Mouse (Mus musculus): ENCODE results near the gene Cdk6. TPM values are rescaled to one million over a fixed set of nuclear protein-coding genes. Genes with fewer than 3 reads are reported as not detected.

Gene Cdk6
- polyA plus RNA-seq, 1 experiment from 2014 or later = 6.3 TPM

DNA sequence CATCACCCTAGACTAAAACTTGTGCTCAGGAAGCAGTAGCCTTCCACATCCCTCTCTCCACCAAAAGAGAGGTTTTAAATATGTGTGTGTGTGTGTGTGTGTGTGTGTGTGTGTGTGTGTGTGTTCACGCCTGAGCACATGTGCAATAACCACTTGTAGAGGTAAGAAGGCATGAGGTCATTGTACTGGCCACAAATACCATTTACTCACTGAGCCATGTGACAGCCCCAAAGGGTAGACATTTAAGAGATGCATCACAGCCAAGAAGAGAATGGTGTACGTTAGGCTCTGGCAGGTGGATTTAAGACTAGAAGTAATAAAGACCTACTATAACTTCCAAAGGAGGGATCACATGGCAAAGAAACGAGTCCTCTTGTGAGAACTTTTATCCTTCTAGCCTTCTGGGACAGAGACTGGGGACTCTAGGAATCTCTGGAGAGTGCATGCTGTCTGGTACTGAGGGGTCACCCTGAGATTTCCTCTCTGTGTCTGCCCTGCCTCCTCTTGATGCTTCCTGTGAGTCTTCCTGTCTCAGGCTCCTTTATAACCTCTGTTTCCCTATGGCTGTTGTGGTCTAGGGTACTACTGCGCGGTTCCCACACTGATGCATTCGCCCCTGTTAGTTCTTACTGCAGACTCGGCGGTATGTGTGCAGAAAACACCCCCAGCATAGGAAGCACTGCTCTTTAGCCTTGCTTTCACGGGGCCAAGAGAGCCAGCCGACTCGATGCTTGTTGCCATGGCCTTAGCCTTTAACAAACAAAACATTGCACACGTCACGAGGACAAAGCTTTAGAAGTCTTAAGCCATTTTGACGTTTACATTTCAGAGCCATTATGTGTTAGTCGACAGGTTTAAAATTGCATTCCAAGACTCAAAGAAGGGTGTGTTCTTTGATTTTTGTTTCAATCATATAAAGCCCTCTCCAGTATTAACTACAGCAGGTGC lies 22.0 kb downstream of the Cdk6 start:
- Histone ChIP-seq H3K27me3 (ENCODE audit: control insufficient read depth, insufficient read depth, low read depth, low read length) (no peaks in the 10 kb centered on the region), H3K4me2 (ENCODE audit: low read length) (no peak overlapping the region), H3K36me3 (ENCODE audit: control insufficient read depth, insufficient read depth, low read length) (no peaks in the 10 kb centered on the region), H3K4me3 (ENCODE audit: low read depth, low read length) (no peak overlapping the region), H3K4me1 (ENCODE audit: control insufficient read depth, insufficient read depth, low read length) (no peaks in the 10 kb centered on the region), H3K27ac (ENCODE audit: low read length) (no peak overlapping the region), H3K9me3 (replicated peaks; ENCODE audit: control insufficient read depth, low read length, poor library complexity, severe bottlenecking) (no peaks in the 10 kb centered on the region), H3K9ac (ENCODE audit: low read depth, low read length) (no peak overlapping the region)
- 64% methylated on average over 15 of the region's 15 CpGs for WGBS
- ATAC-seq = no peak

DNA sequence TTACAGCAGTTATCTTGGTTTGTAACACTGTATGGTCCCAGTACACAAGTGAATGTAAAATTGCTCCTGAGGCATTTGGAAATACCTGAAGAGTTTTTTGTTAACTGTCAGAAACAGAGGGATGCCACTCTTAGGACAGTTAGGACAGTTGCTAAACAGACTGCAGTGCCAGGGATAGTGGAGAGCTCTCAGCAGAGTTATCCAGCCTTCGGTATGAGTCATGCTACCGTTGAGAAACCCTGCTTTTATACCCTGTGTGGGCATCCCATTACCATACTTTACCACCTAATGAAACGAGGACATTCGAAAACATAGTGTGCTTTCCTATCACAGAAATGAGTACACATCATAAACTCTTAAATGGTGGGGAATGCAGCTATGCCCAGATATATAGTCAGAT lies 25.8 kb downstream of the Cdk6 start:
- Histone ChIP-seq H3K4me1 (ENCODE audit: control insufficient read depth, insufficient read depth, low read length) (no peaks in the 10 kb centered on the region), H3K27ac (ENCODE audit: low read length) (no peak overlapping the region), H3K27me3 (ENCODE audit: control insufficient read depth, insufficient read depth, low read depth, low read length) (no peaks in the 10 kb centered on the region), H3K9me3 (replicated peaks; ENCODE audit: control insufficient read depth, low read length, poor library complexity, severe bottlenecking) (no peaks in the 10 kb centered on the region), H3K4me3 (ENCODE audit: low read depth, low read length) (no peak overlapping the region), H3K9ac (ENCODE audit: low read depth, low read length) (no peak overlapping the region), H3K36me3 (ENCODE audit: control insufficient read depth, insufficient read depth, low read length) (no peaks in the 10 kb centered on the region), H3K4me2 (ENCODE audit: low read length) (no peak overlapping the region)
- ATAC-seq = no peak
- WGBS = 95% methylated on average over 4 of the region's 4 CpGs

GRCm38 (mm10) chr5:3369317-3369716 lies 28.0 kb downstream of the Cdk6 start:
- 79% methylated on average over 6 of the region's 6 CpGs for WGBS
- H3K9me3 ChIP-seq (replicated peaks; ENCODE audit: control insufficient read depth, low read length, poor library complexity, severe bottlenecking) = no peaks in the 10 kb centered on the region
- H3K4me1 ChIP-seq (ENCODE audit: control insufficient read depth, insufficient read depth, low read length) = no peaks in the 10 kb centered on the region
- ATAC-seq = no peak
- no peaks in the 10 kb centered on the region for H3K36me3 ChIP-seq (ENCODE audit: control insufficient read depth, insufficient read depth, low read length)
- no peak overlapping the region for H3K27ac ChIP-seq (ENCODE audit: low read length)
- no peak overlapping the region for H3K9ac ChIP-seq (ENCODE audit: low read depth, low read length)
- no peak overlapping the region for H3K4me3 ChIP-seq (ENCODE audit: low read depth, low read length)
- no peak overlapping the region for H3K4me2 ChIP-seq (ENCODE audit: low read length)
- no peaks in the 10 kb centered on the region for H3K27me3 ChIP-seq (ENCODE audit: control insufficient read depth, insufficient read depth, low read depth, low read length)

- no peaks in the 10 kb centered on the region for H3K27me3 ChIP-seq (ENCODE audit: control insufficient read depth, insufficient read depth, low read depth, low read length)
- H3K9me3 ChIP-seq (replicated peaks; ENCODE audit: control insufficient read depth, low read length, poor library complexity, severe bottlenecking) = no peaks in the 10 kb centered on the region
- no peak for ATAC-seq
- 88% methylated on average over 2 of the region's 2 CpGs for WGBS
- no peak overlapping the region for H3K9ac ChIP-seq (ENCODE audit: low read depth, low read length)
- no peaks in the 10 kb centered on the region for H3K36me3 ChIP-seq (ENCODE audit: control insufficient read depth, insufficient read depth, low read length)
- no peaks in the 10 kb centered on the region for H3K4me1 ChIP-seq (ENCODE audit: control insufficient read depth, insufficient read depth, low read length)
- no peak overlapping the region for H3K4me3 ChIP-seq (ENCODE audit: low read depth, low read length)
- no peak overlapping the region for H3K27ac ChIP-seq (ENCODE audit: low read length)
- H3K4me2 ChIP-seq (ENCODE audit: low read length) = no peak overlapping the region
Observed at GRCm38 (mm10) chr5:3371212-3371611, 29.9 kb downstream of the Cdk6 start.

DNA sequence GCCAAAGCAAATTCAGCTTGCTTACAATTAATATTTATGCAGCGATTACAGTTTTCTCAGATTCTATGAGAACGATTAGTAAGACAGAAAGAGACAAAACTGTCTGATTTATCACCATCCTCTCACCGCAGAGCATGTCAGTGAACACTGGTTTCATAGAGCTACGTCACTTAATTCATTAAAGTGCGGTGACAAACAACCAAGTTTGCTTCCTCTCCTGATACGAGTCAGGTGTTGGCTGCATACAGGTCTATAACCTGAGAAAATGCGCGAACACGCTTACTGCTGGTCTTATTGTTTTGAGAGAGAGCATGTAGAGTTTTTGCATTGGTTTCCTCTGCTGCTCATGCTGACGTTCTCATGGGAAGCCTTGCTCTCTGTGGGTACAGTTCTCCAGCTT lies 31.9 kb downstream of the Cdk6 start:
- Histone ChIP-seq H3K27me3 (ENCODE audit: control insufficient read depth, insufficient read depth, low read depth, low read length) (no peaks in the 10 kb centered on the region), H3K4me2 (ENCODE audit: low read length) (no peak overlapping the region), H3K36me3 (ENCODE audit: control insufficient read depth, insufficient read depth, low read length) (no peaks in the 10 kb centered on the region), H3K4me1 (ENCODE audit: control insufficient read depth, insufficient read depth, low read length) (no peaks in the 10 kb centered on the region), H3K27ac (ENCODE audit: low read length) (no peak overlapping the region), H3K9ac (ENCODE audit: low read depth, low read length) (no peak overlapping the region), H3K4me3 (ENCODE audit: low read depth, low read length) (no peak overlapping the region), H3K9me3 (replicated peaks; ENCODE audit: control insufficient read depth, low read length, poor library complexity, severe bottlenecking) (no peaks in the 10 kb centered on the region)
- WGBS = 96% methylated on average over 10 of the region's 10 CpGs
- no peak for ATAC-seq

- H3K4me3 ChIP-seq (ENCODE audit: low read depth, low read length) = no peak overlapping the region
- H3K9me3 ChIP-seq (replicated peaks; ENCODE audit: control insufficient read depth, low read length, poor library complexity, severe bottlenecking) = no peaks in the 10 kb centered on the region
- no peak for ATAC-seq
- H3K4me1 ChIP-seq (ENCODE audit: control insufficient read depth, insufficient read depth, low read length) = no peaks in the 10 kb centered on the region
- no peaks in the 10 kb centered on the region for H3K36me3 ChIP-seq (ENCODE audit: control insufficient read depth, insufficient read depth, low read length)
- no peaks in the 10 kb centered on the region for H3K27me3 ChIP-seq (ENCODE audit: control insufficient read depth, insufficient read depth, low read depth, low read length)
- H3K9ac ChIP-seq (ENCODE audit: low read depth, low read length) = no peak overlapping the region
- 92% methylated on average over 10 of the region's 10 CpGs for WGBS
- H3K27ac ChIP-seq (ENCODE audit: low read length) = no peak overlapping the region
- no peak overlapping the region for H3K4me2 ChIP-seq (ENCODE audit: low read length)
Observed at GRCm38 (mm10) chr5:3374763-3375162, 33.5 kb downstream of the Cdk6 start.

DNA sequence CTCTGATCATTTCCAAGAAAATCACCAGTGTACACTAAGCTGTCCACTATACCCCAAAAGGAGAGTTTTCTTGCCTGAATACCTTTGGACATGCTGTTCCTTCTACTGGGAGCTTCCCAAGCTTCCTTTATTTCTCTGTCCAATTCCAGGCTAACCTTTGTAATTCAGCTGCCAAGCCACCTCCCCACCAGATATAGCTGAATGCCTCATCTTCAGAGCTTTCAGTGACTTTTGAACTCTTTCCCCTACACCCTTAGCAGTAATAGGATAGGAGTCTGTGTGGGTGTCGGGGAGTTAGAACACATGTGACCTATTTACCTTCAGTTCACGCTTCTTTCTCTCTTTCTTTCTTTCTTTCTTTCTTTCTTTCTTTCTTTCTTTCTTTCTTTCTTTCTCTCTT lies 34.9 kb downstream of the Cdk6 start:
- H3K27ac ChIP-seq (ENCODE audit: low read length) = no peak overlapping the region
- H3K4me2 ChIP-seq (ENCODE audit: low read length) = no peak overlapping the region
- H3K9me3 ChIP-seq (replicated peaks; ENCODE audit: control insufficient read depth, low read length, poor library complexity, severe bottlenecking) = no peaks in the 10 kb centered on the region
- 100% methylated on average over 2 of the region's 2 CpGs for WGBS
- H3K9ac ChIP-seq (ENCODE audit: low read depth, low read length) = no peak overlapping the region
- H3K36me3 ChIP-seq (ENCODE audit: control insufficient read depth, insufficient read depth, low read length) = no peaks in the 10 kb centered on the region
- no peaks in the 10 kb centered on the region for H3K4me1 ChIP-seq (ENCODE audit: control insufficient read depth, insufficient read depth, low read length)
- ATAC-seq = no peak
- H3K4me3 ChIP-seq (ENCODE audit: low read depth, low read length) = no peak overlapping the region
- H3K27me3 ChIP-seq (ENCODE audit: control insufficient read depth, insufficient read depth, low read depth, low read length) = no peaks in the 10 kb centered on the region

DNA sequence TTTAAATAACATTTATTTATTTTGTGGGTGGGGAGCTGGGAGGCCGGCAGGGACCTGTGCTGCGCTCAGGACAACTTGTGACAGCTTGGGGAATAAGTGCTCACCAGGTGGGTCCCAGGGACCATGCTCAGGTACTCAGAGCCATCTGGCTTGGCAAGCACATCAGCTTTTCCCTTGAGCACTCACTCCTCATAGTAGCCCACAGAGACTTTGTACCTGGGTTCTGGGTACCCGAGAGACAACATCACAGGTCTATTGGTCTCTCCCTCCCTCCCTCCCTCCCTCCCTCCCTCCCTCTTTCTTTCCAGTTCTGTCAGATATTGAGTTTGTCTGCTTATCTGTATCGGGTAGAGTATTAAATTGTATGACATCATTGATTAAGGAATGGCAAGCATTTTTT lies 38.0 kb downstream of the Cdk6 start:
- Histone ChIP-seq H3K9ac (ENCODE audit: low read depth, low read length) (no peak overlapping the region), H3K27me3 (ENCODE audit: control insufficient read depth, insufficient read depth, low read depth, low read length) (no peaks in the 10 kb centered on the region), H3K36me3 (ENCODE audit: control insufficient read depth, insufficient read depth, low read length) (no peaks in the 10 kb centered on the region), H3K4me1 (ENCODE audit: control insufficient read depth, insufficient read depth, low read length) (no peaks in the 10 kb centered on the region), H3K27ac (ENCODE audit: low read length) (no peak overlapping the region), H3K9me3 (replicated peaks; ENCODE audit: control insufficient read depth, low read length, poor library complexity, severe bottlenecking) (no peaks in the 10 kb centered on the region), H3K4me2 (ENCODE audit: low read length) (no peak overlapping the region), H3K4me3 (ENCODE audit: low read depth, low read length) (no peak overlapping the region)
- ATAC-seq = no peak
- WGBS = 75% methylated on average over 4 of the region's 4 CpGs

- H3K27me3 ChIP-seq (ENCODE audit: control insufficient read depth, insufficient read depth, low read depth, low read length) = no peaks in the 10 kb centered on the region
- H3K9ac ChIP-seq (ENCODE audit: low read depth, low read length) = no peak overlapping the region
- no peaks in the 10 kb centered on the region for H3K9me3 ChIP-seq (replicated peaks; ENCODE audit: control insufficient read depth, low read length, poor library complexity, severe bottlenecking)
- H3K4me3 ChIP-seq (ENCODE audit: low read depth, low read length) = no peak overlapping the region
- H3K4me1 ChIP-seq (ENCODE audit: control insufficient read depth, insufficient read depth, low read length) = no peaks in the 10 kb centered on the region
- H3K36me3 ChIP-seq (ENCODE audit: control insufficient read depth, insufficient read depth, low read length) = no peaks in the 10 kb centered on the region
- H3K27ac ChIP-seq (ENCODE audit: low read length) = no peak overlapping the region
- ATAC-seq = no peak
- 89% methylated on average over 9 of the region's 9 CpGs for WGBS
- no peak overlapping the region for H3K4me2 ChIP-seq (ENCODE audit: low read length)
Observed at GRCm38 (mm10) chr5:3380692-3381233, 39.5 kb downstream of the Cdk6 start.
